Mouse (Mus musculus) thymus, adult 18-20 months (tissue): ENCODE data around the gene Cpa4.

Experiments used
- DNase-seq, 2 experiments: peaks; one replicate each; pipeline ENCODE4 v3.0.0; 2022; ENCODE audit warnings: mixed read lengths in 2 of 2

The Cpa4 gene

GRCm38 (mm10) chr6:30568069-30568468 lies at the start of gene Cpa4:
Gene Cpa4 (plus strand): TSS chr6:30568369.
- DNase-seq, result no peak

GRCm38 (mm10) chr6:30520400-30520799 lies 47.8 kb upstream of the Cpa4 start:
- no peak for DNase-seq

- DNase-seq, result no peak
Observed at GRCm38 (mm10) chr6:30525456-30526332, 42.5 kb upstream of the Cpa4 start.

- DNase-seq, result no peak
Observed at GRCm38 (mm10) chr6:30526586-30527515, 41.3 kb upstream of the Cpa4 start.

GRCm38 (mm10) chr6:30528800-30529199 lies 39.4 kb upstream of the Cpa4 start:
- no peak for DNase-seq

- no peak for DNase-seq
Observed at GRCm38 (mm10) chr6:30535340-30535739, 32.8 kb upstream of the Cpa4 start.

GRCm38 (mm10) chr6:30538240-30538639 lies 29.9 kb upstream of the Cpa4 start:
- DNase-seq, result no peak

GRCm38 (mm10) chr6:30538800-30539199 lies 29.4 kb upstream of the Cpa4 start:
- DNase-seq, result no peak

- DNase-seq, result no peak
Observed at GRCm38 (mm10) chr6:30541009-30541799, 27.0 kb upstream of the Cpa4 start, which contains the start of gene Cpa2. Gene Cpa2 (plus strand): TSS chr6:30541582.

GRCm38 (mm10) chr6:30542277-30542676 lies 25.9 kb upstream of the Cpa4 start:
- DNase-seq, result no peak

- DNase-seq, result no peak
Observed at GRCm38 (mm10) chr6:30543077-30543476, 25.1 kb upstream of the Cpa4 start.

GRCm38 (mm10) chr6:30543851-30544250 lies 24.3 kb upstream of the Cpa4 start:
- no peak for DNase-seq

- DNase-seq, result no peak
Observed at GRCm38 (mm10) chr6:30545689-30546088, 22.5 kb upstream of the Cpa4 start.

GRCm38 (mm10) chr6:30546571-30547273 lies 21.4 kb upstream of the Cpa4 start:
- no peak for DNase-seq

- no peak for DNase-seq
Observed at GRCm38 (mm10) chr6:30547274-30547645, 20.9 kb upstream of the Cpa4 start.

- DNase-seq, result no peak
Observed at GRCm38 (mm10) chr6:30547656-30548306, 20.4 kb upstream of the Cpa4 start.

GRCm38 (mm10) chr6:30549231-30549761 lies 18.9 kb upstream of the Cpa4 start:
- no peak for DNase-seq

- no peak for DNase-seq
Observed at GRCm38 (mm10) chr6:30550496-30551192, 17.5 kb upstream of the Cpa4 start.

- no peak for DNase-seq
Observed at GRCm38 (mm10) chr6:30551193-30551515, 17.0 kb upstream of the Cpa4 start.
